Mouse (Mus musculus) central nervous system, embryonic 18 days (tissue): Measurements from ENCODE around the gene Hdx. TPM values are rescaled to one million over a fixed set of nuclear protein-coding genes. Genes with fewer than 3 reads are reported as not detected.

Experiments used
- polyA plus RNA-seq: library from polyadenylated mRNA; depleted of rRNA; stranded (reverse); fragments of >200 nt; gene quantifications from 2 replicates; pipeline ENCODE4 v1.2.3, GENCODE M21; 2012; rRNA removed

The Hdx gene
- 4.5 TPM in 2 replicates for polyA plus RNA-seq

DNA sequence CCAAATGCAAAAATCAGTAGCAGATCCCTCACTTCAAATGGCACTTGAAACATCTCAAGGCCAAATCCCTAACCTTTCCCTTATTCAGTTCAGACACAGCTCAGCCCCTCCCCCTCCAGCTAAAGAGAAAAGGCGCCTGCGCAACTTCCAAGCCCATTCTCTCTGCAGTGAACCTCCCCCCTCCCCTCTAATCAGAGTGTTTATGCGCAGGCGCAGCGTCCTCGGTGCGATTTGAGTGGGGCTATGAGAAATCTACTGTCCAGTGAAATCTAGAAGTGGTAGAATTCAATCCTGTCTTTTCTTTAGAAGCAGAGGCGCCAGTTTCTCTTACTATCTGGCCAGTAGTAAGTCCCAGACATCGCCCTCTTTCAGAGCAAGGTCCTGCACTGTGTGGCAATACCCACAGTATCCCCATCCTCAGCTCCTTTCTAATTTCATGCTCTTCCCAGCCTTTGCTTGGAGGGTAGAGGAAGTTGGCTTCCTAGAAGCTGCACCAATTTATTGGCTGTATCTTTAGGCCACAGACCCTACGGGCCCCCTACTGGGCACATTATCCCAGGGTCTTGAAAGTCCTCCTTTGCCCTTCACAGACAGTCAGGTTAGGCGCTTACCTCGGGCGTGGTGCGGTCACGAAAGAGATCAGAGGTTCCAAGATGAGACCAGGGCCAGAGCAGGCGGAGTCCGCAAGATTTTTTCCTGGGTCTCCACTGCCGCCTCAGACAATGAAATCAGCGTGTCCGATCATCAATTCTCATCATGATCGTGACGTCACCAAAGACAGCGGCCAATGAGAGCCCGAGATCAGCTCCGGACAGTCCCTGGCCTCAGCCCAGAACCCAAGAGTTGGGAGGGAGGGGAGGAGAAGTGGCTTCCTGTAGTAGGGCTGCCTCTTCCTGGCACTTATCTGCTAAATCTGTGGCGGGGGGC, at the start of gene Hdx:
Gene Hdx (minus strand): TSS at position 724 of the 927 bp plus-strand sequence.

GRCm38 (mm10) chrX:111537859-111538258, 159.0 kb downstream of the Hdx start, which contains the start of gene Rps6ka6:
TSS of gene Rps6ka6 (minus strand) at chrX:111537959.

Other genes starting within 250 kb of the Hdx start
- 11.3 and 12.1 TPM in 2 replicates for gene Rps6ka6, start 159.1 kb downstream of the Hdx start, polyA plus RNA-seq
- 0.06 and 0.11 TPM in 2 replicates for gene Gm45194, start 194.3 kb upstream of the Hdx start, polyA plus RNA-seq